Mouse (Mus musculus) kidney, embryonic 14.5 days (tissue): ENCODE data around the gene St8sia4. TPM values are rescaled to one million over a fixed set of nuclear protein-coding genes. Genes with fewer than 3 reads are reported as not detected.

Experiments used
- ATAC-seq: fragments of 200-750 bp; cut with Nextera tagmentation; 2 replicates; pipeline ENCODE4 v1.8.0; 2017; ENCODE audit warnings: moderate number of reproducible peaks, mild to moderate bottlenecking, moderate TSS enrichment, moderate library complexity; ENCODE audit not compliant: low FRiP score, low TSS enrichment
- H3K27ac ChIP-seq: fragments of 300-500 bp; sonication (generic); 2 replicates; pipeline ENCODE4 v1.5.1; 2014; ENCODE audit warnings: low read depth, mild to moderate bottlenecking, low read length, moderate library complexity, mixed read lengths
- H3K27me3 ChIP-seq: fragments of 300-500 bp; sonication (generic); 2 replicates; pipeline ENCODE4 v1.6.1; 2014; ENCODE audit warnings: mild to moderate bottlenecking, low read length; ENCODE audit not compliant: control insufficient read depth, insufficient read depth
- H3K36me3 ChIP-seq: fragments of 300-500 bp; sonication (generic); 2 replicates; pipeline ENCODE4 v1.6.1; 2014; ENCODE audit warnings: low read length, mixed read lengths; ENCODE audit not compliant: control insufficient read depth, insufficient read depth
- H3K4me1 ChIP-seq: fragments of 300-500 bp; sonication (generic); 2 replicates; pipeline ENCODE4 v1.6.1; 2014; ENCODE audit warnings: low read length, mixed read lengths; ENCODE audit not compliant: control insufficient read depth, insufficient read depth
- H3K4me2 ChIP-seq: fragments of 300-500 bp; sonication (generic); replicated peaks from 2 replicates; pipeline ENCODE4 v1.6.1; 2014; ENCODE audit warnings: low read depth, mild to moderate bottlenecking, low read length
- H3K4me3 ChIP-seq: fragments of 300-500 bp; sonication (generic); 2 replicates; pipeline ENCODE4 v1.5.1; 2014; ENCODE audit warnings: mild to moderate bottlenecking, low read length
- H3K9ac ChIP-seq: fragments of 300-500 bp; sonication (generic); 2 replicates; pipeline ENCODE4 v1.6.1; 2014; ENCODE audit warnings: low read depth, mild to moderate bottlenecking, low read length, moderate library complexity
- H3K9me3 ChIP-seq: fragments of 300-500 bp; sonication (generic); 2 replicates; pipeline ENCODE4 v1.6.1; 2016; ENCODE audit warnings: low read length; ENCODE audit not compliant: control insufficient read depth
- WGBS: fragments of 180-500 bp; shearing (Covaris S2); extraction: QIAGEN DNeasy Blood & Tissue Kit; methylation state at CpG from one replicate; pipeline ENCODE4 v1.1.7; 2014; 5-methylcytosine and 5-hydroxymethylcytosine counted together
- polyA plus RNA-seq: library from polyadenylated mRNA; unstranded; fragments of >200 nt; fragmentation: Nextera tagmentation; extraction: Ambion mirVana; gene quantifications from 2 replicates; pipeline ENCODE4 v1.2.1, GENCODE M21; 2014

Gene St8sia4
- 3.1 and 4.0 TPM in 2 replicates for polyA plus RNA-seq

DNA sequence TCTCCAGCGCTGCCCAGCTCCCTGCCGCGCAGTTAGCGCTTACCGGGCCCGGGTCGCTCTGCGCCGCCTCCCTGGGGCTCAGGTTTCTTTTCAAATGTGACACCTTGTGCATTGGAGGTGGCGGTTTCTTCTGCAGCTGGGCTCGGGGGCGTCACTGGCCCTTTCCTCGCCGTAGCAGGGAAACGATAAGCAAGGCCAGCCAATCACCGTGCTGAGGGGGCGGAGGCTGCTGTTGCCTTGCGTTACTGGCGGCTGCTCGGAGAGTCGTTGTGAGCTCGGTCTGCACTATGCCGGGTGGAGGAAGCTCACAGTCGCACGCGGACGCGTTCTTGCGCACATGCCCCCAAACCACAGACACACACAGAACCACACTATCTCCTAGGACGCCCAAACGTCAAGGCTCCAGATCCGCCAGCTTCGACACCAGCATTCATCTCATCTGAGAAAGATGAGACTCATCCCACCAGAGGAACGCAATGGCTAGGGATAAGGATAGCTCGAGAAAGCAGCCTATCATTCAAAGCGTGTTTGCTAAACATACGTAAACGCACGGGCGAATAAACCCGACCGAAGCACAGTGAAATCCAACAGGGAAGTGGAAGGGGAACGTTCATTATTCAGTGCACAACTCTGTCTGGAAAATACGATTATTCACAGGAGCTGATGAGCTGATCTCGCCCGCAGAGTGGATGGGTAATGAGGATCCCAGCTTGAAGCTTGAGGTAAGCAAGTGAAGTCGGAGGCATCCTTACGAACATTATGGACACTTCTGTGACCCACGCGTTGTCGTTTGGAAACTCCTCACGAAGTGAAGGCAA lies at the start of gene St8sia4:
TSS of gene St8sia4 (minus strand) at position 137 of the 818 bp plus-strand sequence.
- Histone ChIP-seq H3K9me3 (no peaks in the 10 kb centered on the region), H3K27ac (no peak within 1 kb of the TSS), H3K4me3 (peak within 1 kb of the TSS; percentile 43), H3K36me3 (no peaks in the 10 kb centered on the region), H3K27me3 (no peaks in the 10 kb centered on the region), H3K4me2 (peak within 1 kb of the TSS; percentile 86), H3K4me1 (peaks cover 10% of the 10 kb centered on the region), H3K9ac (peak within 1 kb of the TSS; percentile 40; the same call in 1 of the 2 replicates)
- WGBS: under 1% methylated on average over 52 of the region's 52 CpGs
- peak; percentile 97 for ATAC-seq

DNA sequence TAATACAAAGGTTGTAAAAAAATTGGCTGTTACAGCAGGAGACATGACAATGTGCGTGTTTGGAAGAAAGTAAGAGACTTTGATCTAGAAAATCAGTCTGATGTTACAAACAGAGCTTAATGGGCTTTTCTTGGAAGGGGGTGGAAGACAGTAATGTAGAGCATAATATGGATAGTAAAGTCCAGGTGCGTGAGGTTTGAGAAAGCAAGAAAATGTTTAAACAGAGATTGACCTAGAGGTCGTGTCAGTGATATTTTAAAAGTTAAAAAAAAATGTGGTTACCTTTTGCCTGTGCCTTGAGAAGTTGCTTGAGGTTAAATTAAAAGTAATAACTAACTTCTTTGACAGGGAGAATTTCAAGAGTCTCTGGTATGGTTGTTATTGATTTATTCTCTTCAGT lies 41.8 kb upstream of the St8sia4 start:
- no peak overlapping the region for H3K27ac ChIP-seq
- H3K4me2 ChIP-seq: no peak overlapping the region
- no peak for ATAC-seq
- no peaks in the 10 kb centered on the region for H3K27me3 ChIP-seq
- WGBS: 68% methylated on average over 3 of the region's 3 CpGs
- H3K4me3 ChIP-seq: no peak overlapping the region
- H3K9me3 ChIP-seq: no peaks in the 10 kb centered on the region
- H3K9ac ChIP-seq: no peak overlapping the region
- H3K36me3 ChIP-seq: no peaks in the 10 kb centered on the region
- no peaks in the 10 kb centered on the region for H3K4me1 ChIP-seq

DNA sequence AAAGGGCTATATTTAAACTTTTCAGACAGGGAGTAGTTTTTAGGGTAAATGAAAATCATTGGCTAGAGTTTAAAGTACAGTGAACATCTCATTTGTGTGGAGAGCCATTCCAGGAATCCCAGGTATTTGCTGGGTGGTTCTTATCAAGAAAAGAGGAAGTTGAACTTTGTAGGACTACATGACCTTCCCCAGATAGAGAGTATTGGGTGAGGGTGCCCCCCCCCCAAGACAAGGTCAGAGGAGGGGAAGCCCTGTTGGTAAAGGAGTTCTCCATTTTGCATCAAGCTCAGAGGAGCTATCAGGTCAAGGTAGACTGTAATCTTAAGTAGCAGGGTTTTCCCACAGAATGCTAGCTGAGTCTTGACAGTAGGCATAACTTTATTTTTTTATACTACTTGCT lies 32.5 kb upstream of the St8sia4 start:
- H3K4me3 ChIP-seq: no peak overlapping the region
- no peak for ATAC-seq
- no peaks in the 10 kb centered on the region for H3K27me3 ChIP-seq
- H3K4me2 ChIP-seq: no peak overlapping the region
- no peaks in the 10 kb centered on the region for H3K4me1 ChIP-seq
- H3K27ac ChIP-seq: no peak overlapping the region
- H3K9me3 ChIP-seq: no peaks in the 10 kb centered on the region
- H3K36me3 ChIP-seq: no peaks in the 10 kb centered on the region
- no peak overlapping the region for H3K9ac ChIP-seq

DNA sequence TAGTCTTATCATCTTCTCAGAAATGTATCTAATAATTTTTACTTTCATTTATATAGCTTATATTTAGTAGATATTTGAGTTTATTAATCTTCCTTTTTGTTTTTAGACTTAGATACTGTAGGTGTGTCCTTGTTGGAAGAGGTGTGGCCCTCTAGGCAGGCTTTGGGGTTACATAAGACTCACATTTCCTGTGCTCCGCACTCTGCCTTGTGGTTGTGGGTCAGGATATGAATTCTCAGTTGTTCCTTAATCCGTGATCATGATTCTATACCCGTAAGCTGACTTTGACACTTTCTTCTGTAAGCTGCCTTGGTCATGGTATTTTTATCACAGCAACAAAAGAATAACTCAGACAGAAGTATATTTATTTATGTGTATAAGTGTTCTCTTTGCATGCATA lies 6.7 kb upstream of the St8sia4 start:
- 85% methylated on average over 3 of the region's 3 CpGs for WGBS
- Histone ChIP-seq H3K4me3 (no peak overlapping the region), H3K27ac (no peak overlapping the region), H3K27me3 (no peaks in the 10 kb centered on the region), H3K36me3 (no peaks in the 10 kb centered on the region), H3K4me2 (no peak overlapping the region), H3K4me1 (no peaks in the 10 kb centered on the region), H3K9me3 (no peaks in the 10 kb centered on the region), H3K9ac (no peak overlapping the region)
- no peak for ATAC-seq

DNA sequence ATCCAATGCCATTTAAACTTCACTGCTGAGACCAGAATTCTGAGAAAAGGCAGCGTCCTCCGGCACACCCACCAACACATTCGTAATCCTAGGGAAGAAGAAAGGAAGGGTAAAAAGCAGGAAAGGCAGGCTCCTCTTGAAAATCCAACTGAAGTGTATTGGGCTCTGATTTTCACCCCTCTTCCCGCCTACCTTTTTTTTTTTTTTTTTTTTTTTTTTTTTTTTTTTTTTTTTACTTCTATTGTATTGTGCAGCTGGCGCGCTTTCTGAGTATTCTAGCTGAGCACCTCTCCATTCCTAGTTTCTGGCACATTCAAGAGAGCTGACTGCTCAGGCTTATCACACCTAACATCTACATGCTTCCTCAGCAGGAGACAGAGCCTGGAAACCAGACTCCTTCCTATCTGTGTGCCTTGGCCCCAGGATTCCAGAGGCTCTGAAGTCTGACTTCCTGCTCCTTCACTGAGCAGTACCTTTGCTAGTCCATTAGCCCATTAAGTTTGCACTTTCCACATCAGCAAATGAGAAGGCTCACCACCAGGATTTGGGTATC lies 958 bp upstream of the St8sia4 start:
- Histone ChIP-seq H3K27me3 (no peaks in the 10 kb centered on the region), H3K36me3 (no peaks in the 10 kb centered on the region), H3K27ac (no peak overlapping the region), H3K9ac (peak overlapping the region; percentile 40; the same call in 1 of the 2 replicates), H3K9me3 (no peaks in the 10 kb centered on the region), H3K4me1 (peaks cover 10% of the 10 kb centered on the region), H3K4me3 (peak overlapping the region; percentile 43), H3K4me2 (peak overlapping the region; percentile 86)
- 7% methylated on average over 6 of the region's 6 CpGs for WGBS
- ATAC-seq: no peak

DNA sequence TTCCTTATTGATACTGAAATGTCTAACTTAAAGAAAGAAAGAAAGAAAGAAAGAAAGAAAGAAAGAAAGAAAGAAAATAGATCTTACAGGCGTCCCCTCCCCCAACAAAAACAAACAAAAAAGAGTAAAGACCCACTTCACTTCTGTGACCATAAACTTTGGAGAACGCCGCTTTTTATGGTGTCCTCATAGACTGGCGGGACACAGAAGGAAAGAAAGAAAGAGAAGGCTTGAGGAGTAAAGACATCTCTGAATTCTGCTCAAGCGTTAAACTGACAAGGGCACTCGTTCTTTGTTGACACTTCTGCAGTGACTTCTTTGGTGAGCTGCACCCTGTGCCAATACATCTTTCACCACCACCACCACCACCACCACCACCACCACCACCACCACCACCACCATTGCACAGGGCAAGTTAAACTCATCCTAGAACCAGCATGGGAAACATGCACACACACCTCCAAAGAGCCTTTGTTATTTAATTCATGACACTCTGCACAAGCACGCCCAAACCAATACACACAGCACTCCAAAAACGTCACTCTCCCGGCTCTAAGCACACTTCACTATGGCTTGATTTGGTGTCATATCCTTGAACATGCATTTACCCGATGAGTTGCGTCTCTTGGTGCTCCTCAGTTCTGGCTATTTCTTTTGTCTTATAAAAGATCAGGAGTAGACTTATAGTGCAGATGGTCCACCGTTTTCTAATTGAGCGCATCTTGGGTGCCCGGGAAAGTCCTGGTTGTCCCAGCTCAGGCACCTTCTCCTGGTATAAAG lies 640 bp downstream of the St8sia4 start:
- H3K27me3 ChIP-seq: no peaks in the 10 kb centered on the region
- WGBS: under 1% methylated on average over 14 of the region's 14 CpGs

DNA sequence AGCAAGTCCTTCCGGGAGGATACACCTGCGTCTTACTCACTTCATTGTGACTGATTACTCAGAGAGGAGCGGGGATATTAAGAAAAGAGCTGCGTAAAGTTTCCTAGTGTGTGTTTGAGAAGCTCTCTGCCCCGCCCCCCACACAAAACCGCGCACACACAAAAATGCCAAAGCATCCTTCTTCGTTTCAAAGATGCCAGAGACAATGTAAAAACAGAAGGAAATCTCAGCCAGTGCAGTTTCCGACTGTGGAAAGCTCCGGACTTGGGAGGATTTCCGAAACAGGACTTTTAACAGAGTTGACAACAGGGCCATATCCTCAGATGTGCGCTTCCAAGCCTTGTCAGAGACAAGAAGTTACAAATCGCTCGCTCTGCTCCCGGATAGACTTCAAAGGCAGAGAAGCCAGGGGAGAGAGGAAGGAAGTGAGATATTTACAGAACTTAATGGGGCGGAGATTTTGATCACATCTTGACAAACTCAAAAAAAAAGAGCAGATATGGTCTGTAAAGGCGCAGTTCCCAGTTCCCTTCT lies 1.4 kb downstream of the St8sia4 start:
- H3K9me3 ChIP-seq: no peaks in the 10 kb centered on the region
- peak overlapping the region; percentile 86 for H3K4me2 ChIP-seq
- H3K9ac ChIP-seq: no peak overlapping the region; the same call in 1 of the 2 replicates
- H3K36me3 ChIP-seq: no peaks in the 10 kb centered on the region
- WGBS: under 1% methylated on average over 17 of the region's 17 CpGs
- H3K4me3 ChIP-seq: peak overlapping the region; percentile 43
- no peaks in the 10 kb centered on the region for H3K27me3 ChIP-seq
- H3K4me1 ChIP-seq: peaks cover 10% of the 10 kb centered on the region
- no peak overlapping the region for H3K27ac ChIP-seq
- ATAC-seq: no peak

More for the DNA sequence above, 640 bp downstream of the St8sia4 start:
- peak; percentile 4; the same call in 1 of the 2 replicates for ATAC-seq
- peak overlapping the region; percentile 5; the same call in 1 of the 2 replicates for H3K9ac ChIP-seq
- no peak overlapping the region for H3K27ac ChIP-seq
- peak overlapping the region; percentile 43 for H3K4me3 ChIP-seq
- H3K36me3 ChIP-seq: no peaks in the 10 kb centered on the region
- peaks cover 10% of the 10 kb centered on the region for H3K4me1 ChIP-seq
- H3K4me2 ChIP-seq: peak overlapping the region; percentile 86
- no peaks in the 10 kb centered on the region for H3K9me3 ChIP-seq

DNA sequence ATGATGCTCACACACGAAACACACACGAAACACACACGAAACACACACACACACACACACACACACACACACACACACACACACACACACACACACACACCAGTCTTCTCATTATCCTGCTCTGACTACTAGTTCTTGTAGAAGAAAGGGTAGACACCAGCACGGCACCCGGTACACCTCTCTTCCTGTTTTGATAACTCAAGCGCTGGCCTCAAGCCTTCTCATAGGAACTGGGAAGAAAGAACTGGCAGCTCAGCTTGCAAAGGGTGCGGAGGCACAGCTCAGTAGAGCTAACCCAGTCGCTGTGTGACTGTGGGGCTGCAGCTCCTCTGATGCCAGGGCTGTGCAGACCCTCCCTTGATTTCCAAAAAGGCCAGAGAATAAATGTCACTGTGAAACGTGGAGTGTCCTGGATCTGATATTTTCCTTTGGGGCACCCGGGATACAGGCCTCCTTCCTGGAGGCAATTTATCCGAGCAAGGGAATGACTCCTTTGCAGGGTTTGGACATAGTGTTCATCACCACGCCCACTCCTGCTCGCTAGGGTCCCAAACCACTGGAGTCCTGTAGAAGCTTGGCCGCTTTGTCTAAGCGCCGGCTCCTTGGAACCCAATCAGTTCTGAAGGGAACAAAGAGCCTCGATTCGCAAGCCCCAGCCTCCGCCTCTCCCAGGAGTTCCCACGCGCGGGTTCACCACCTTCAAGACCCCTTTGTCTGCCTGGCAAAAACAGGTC lies 2.2 kb downstream of the St8sia4 start:
- H3K4me3 ChIP-seq: peak overlapping the region; percentile 43
- H3K4me1 ChIP-seq: peaks cover 10% of the 10 kb centered on the region
- WGBS: 12% methylated on average over 22 of the region's 22 CpGs
- peak; percentile 43; the same call in 1 of the 2 replicates for ATAC-seq
- no peaks in the 10 kb centered on the region for H3K36me3 ChIP-seq
- H3K27ac ChIP-seq: no peak overlapping the region
- H3K9me3 ChIP-seq: no peaks in the 10 kb centered on the region
- H3K4me2 ChIP-seq: peak overlapping the region; percentile 86
- no peaks in the 10 kb centered on the region for H3K27me3 ChIP-seq
- peak overlapping the region; percentile 18; the same call in 1 of the 2 replicates for H3K9ac ChIP-seq
